Mouse (Mus musculus) hindbrain, embryonic 16.5 days (tissue): ENCODE data around the gene Zfp689. TPM values are rescaled to one million over a fixed set of nuclear protein-coding genes. Genes with fewer than 3 reads are reported as not detected.

Experiments
- ATAC-seq: fragments of 200-750 bp; cut with Nextera tagmentation; 2 replicates; pipeline ENCODE4 v1.8.0; 2017; ENCODE audit warnings: moderate TSS enrichment, moderate library complexity
- H3K27ac ChIP-seq: fragments of 300-500 bp; sonication (generic); 2 replicates; pipeline ENCODE4 v1.5.1; 2014; ENCODE audit warnings: low read depth, mild to moderate bottlenecking, control low read depth, low read length, moderate library complexity
- H3K27me3 ChIP-seq: fragments of 300-500 bp; sonication (generic); replicated peaks from 2 replicates; pipeline ENCODE4 v1.6.1; 2014; ENCODE audit warnings: low read length; ENCODE audit not compliant: control insufficient read depth, insufficient read depth
- H3K36me3 ChIP-seq: fragments of 300-500 bp; sonication (generic); 2 replicates; pipeline ENCODE4 v1.6.1; 2014; ENCODE audit warnings: mild to moderate bottlenecking, low read length, moderate library complexity, mixed read lengths; ENCODE audit not compliant: control insufficient read depth, insufficient read depth
- H3K4me1 ChIP-seq: fragments of 300-500 bp; sonication (generic); 2 replicates; pipeline ENCODE4 v1.6.1; 2014; ENCODE audit warnings: low read depth, low read length; ENCODE audit not compliant: control insufficient read depth, insufficient read depth
- H3K4me2 ChIP-seq: fragments of 300-500 bp; sonication (generic); 2 replicates; pipeline ENCODE4 v1.6.1; 2014; ENCODE audit warnings: mild to moderate bottlenecking, low read length, control low read depth, moderate library complexity
- H3K4me3 ChIP-seq: fragments of 300-500 bp; sonication (generic); 2 replicates; pipeline ENCODE4 v1.5.1; 2014; ENCODE audit warnings: mild to moderate bottlenecking, low read length, control low read depth, moderate library complexity
- H3K9ac ChIP-seq: fragments of 300-500 bp; sonication (generic); 2 replicates; pipeline ENCODE4 v1.6.1; 2014; ENCODE audit warnings: low read depth, mild to moderate bottlenecking, control low read depth, low read length, moderate library complexity
- H3K9me3 ChIP-seq: fragments of 300-500 bp; sonication (generic); 2 replicates; pipeline ENCODE4 v1.6.1; 2014; ENCODE audit warnings: mild to moderate bottlenecking, low read length, moderate library complexity; ENCODE audit not compliant: control insufficient read depth
- WGBS: fragments of 180-500 bp; shearing (Covaris S2); extraction: QIAGEN DNeasy Blood & Tissue Kit; methylation state at CpG from one replicate; pipeline ENCODE4 v1.1.7; 2014; 5-methylcytosine and 5-hydroxymethylcytosine counted together
- microRNA-seq: library from miRNA; unstranded; fragments of <30 nt; microRNA quantifications from one replicate; pipeline ENCODE4, GENCODE M21; 2017
- polyA plus RNA-seq: library from polyadenylated mRNA; unstranded; fragments of >200 nt; fragmentation: Nextera tagmentation; extraction: Ambion mirVana; gene quantifications from 2 replicates; pipeline ENCODE4 v1.2.1, GENCODE M21; 2015

Zfp689 gene
- polyA plus RNA-seq, 1 experiment from 2014 or later = 13.2 TPM

- peak; percentile 96 for ATAC-seq
- Histone ChIP-seq H3K36me3 (no peaks in the 10 kb centered on the region), H3K4me2 (peak within 1 kb of the TSS; percentile 71), H3K27ac (peak within 1 kb of the TSS; percentile 91), H3K9ac (peak within 1 kb of the TSS; percentile 89), H3K9me3 (no peaks in the 10 kb centered on the region), H3K4me3 (peak within 1 kb of the TSS; percentile 72), H3K4me1 (peaks cover 10% of the 10 kb centered on the region), H3K27me3 (no peaks in the 10 kb centered on the region; the same call in 1 of the 2 replicates)
- WGBS = under 1% methylated on average over 44 of the region's 45 CpGs
Observed at GRCm38 (mm10) chr7:127393157-127393943, 55.6 kb downstream of the Zfp689 start, which contains the start of gene E430018J23Rik. Gene E430018J23Rik (minus strand): TSS chr7:127393629.

- H3K27ac ChIP-seq = no peak overlapping the region
- WGBS = 87% methylated on average over 8 of the region's 8 CpGs
Observed at GRCm38 (mm10) chr7:127392251-127392824, 56.6 kb downstream of the Zfp689 start.

More at GRCm38 (mm10) chr7:127392251-127392824, 56.6 kb downstream of the Zfp689 start:
- no peaks in the 10 kb centered on the region for H3K36me3 ChIP-seq
- peak overlapping the region; percentile 72 for H3K4me3 ChIP-seq
- H3K9ac ChIP-seq = peak overlapping the region; percentile 89; the same call in 1 of the 2 replicates
- ATAC-seq = no peak
- peak overlapping the region; percentile 71 for H3K4me2 ChIP-seq
- peaks cover 10% of the 10 kb centered on the region for H3K4me1 ChIP-seq
- no peaks in the 10 kb centered on the region for H3K9me3 ChIP-seq
- no peaks in the 10 kb centered on the region; the same call in 1 of the 2 replicates for H3K27me3 ChIP-seq

Small RNA genes lying within 50 kb of the gene (microRNA-seq; reads per million reads assigned to microRNA genes)
- gene Gm47278 (not detected), gene Mir7060 (not detected)

Other genes starting within 250 kb of the Zfp689 start
- 27.0 and 29.1 TPM in 2 replicates for gene Tbc1d10b, start 240.7 kb downstream of the Zfp689 start, polyA plus RNA-seq
- 3.5 and 47.0 TPM in 2 replicates for gene Mylpf, start 240.3 kb downstream of the Zfp689 start, polyA plus RNA-seq
- 42.7 and 49.1 TPM in 2 replicates for gene Zfp553, start 216.1 kb downstream of the Zfp689 start, polyA plus RNA-seq
- gene Sept1, start 216.0 kb downstream of the Zfp689 start, polyA plus RNA-seq = 12.1 and 12.3 TPM in 2 replicates
- gene Zfp771, start 204.9 kb downstream of the Zfp689 start, polyA plus RNA-seq = 76.8 and 82.6 TPM in 2 replicates
- gene Dctpp1, start 188.4 kb downstream of the Zfp689 start, polyA plus RNA-seq = 118 and 122 TPM in 2 replicates
- gene Sephs2, start 175.1 kb downstream of the Zfp689 start, polyA plus RNA-seq = 54.2 and 58.9 TPM in 2 replicates
- 0.26 and 0.44 TPM in 2 replicates for gene Itgal, start 152.9 kb downstream of the Zfp689 start, polyA plus RNA-seq
- gene Zfp768, start 103.6 kb downstream of the Zfp689 start, polyA plus RNA-seq = 16.3 and 17.4 TPM in 2 replicates
- 8.7 and 9.3 TPM in 2 replicates for gene Zfp747, start 73.1 kb downstream of the Zfp689 start, polyA plus RNA-seq
- 3.9 and 4.5 TPM in 2 replicates for gene 9130019O22Rik, start 62.0 kb downstream of the Zfp689 start, polyA plus RNA-seq
- gene E430018J23Rik, start 55.5 kb downstream of the Zfp689 start, polyA plus RNA-seq = 4.6 and 5.4 TPM in 2 replicates
- gene Zfp764, start 42.3 kb downstream of the Zfp689 start, polyA plus RNA-seq = 4.0 and 4.1 TPM in 2 replicates
- 27.4 and 29.1 TPM in 2 replicates for gene Zfp688, start 27.1 kb downstream of the Zfp689 start, polyA plus RNA-seq
- gene Prr14, start 10.5 kb upstream of the Zfp689 start, polyA plus RNA-seq = 29.0 and 35.2 TPM in 2 replicates
- gene Fbrs, start 30.0 kb upstream of the Zfp689 start, polyA plus RNA-seq = 10.2 and 12.6 TPM in 2 replicates
- 37.9 and 38.7 TPM in 2 replicates for gene Srcap, start 62.8 kb upstream of the Zfp689 start, polyA plus RNA-seq
- 13.2 and 13.7 TPM in 2 replicates for gene Gm42715, start 70.4 kb upstream of the Zfp689 start, polyA plus RNA-seq
- gene Tmem265, start 112.2 kb upstream of the Zfp689 start, polyA plus RNA-seq = 4.3 and 6.2 TPM in 2 replicates
- gene Phkg2, start 124.2 kb upstream of the Zfp689 start, polyA plus RNA-seq = 60.5 and 60.9 TPM in 2 replicates
- gene Ccdc189, start 139.4 kb upstream of the Zfp689 start, polyA plus RNA-seq = 11.6 and 13.3 TPM in 2 replicates
- gene Rnf40, start 139.6 kb upstream of the Zfp689 start, polyA plus RNA-seq = 38.0 and 48.1 TPM in 2 replicates
- gene Zfp629, start 166.6 kb upstream of the Zfp689 start, polyA plus RNA-seq = 15.0 and 20.7 TPM in 2 replicates